Mouse (Mus musculus): ENCODE measurements around the gene Gpr18.

GRCm38 (mm10) chr14:121958041-121958750 lies 42.6 kb upstream of the Gpr18 start:
- TF ChIP-seq CTCF (IDR thresholded peaks at IDR 0.05; ENCODE audit: extremely low read depth, insufficient read depth, low read length) (no peak), POLR2A (IDR thresholded peaks at IDR 0.05; ENCODE audit: extremely low read depth, insufficient read depth, low read length) (no peak)

Measured in cortical plate, adult 2 months (tissue).